In genomic region chr1:150873231-150873630, GRCm38 (mm10) we compare ENCODE assay signal across 9 mouse cellular contexts.
A peak's percentile ranks its signal among the peaks of the same experiment; 100 is the strongest.
DNase-seq lines count a peak whose midpoint lies in the region; ATAC-seq and TF ChIP-seq lines count a peak whose summit lies in the region.
"Had no signal": no experiment of that assay in that cellular context is flagged by ENCODE, and none has a peak within 500 bp of the region (broad histone marks: within the 10 kb centered on the region; RNA-seq: fewer than 3 reads in every experiment).

No protein-coding gene starts in this region.

- no peaks in the 10 kb centered on the region for H3K27me3 ChIP-seq in intestine, embryonic 14.5 days (replicated peaks; ENCODE audit: control insufficient read depth, insufficient read depth, low read length)
- H3K27me3 ChIP-seq in intestine, embryonic 15.5 days (replicated peaks) = no peaks in the 10 kb centered on the region
- H3K27me3 ChIP-seq in hindbrain, embryonic 14.5 days (ENCODE audit: control insufficient read depth, insufficient read depth, low read length) = no peaks in the 10 kb centered on the region
- H3K27me3 ChIP-seq in forebrain, postnatal 0 days (ENCODE audit: insufficient read depth, low read length) = no peaks in the 10 kb centered on the region

- no peak for ATAC-seq in intestine, embryonic 14.5 days (replicated peaks; ENCODE audit: low FRiP score, low TSS enrichment, low read depth)
- ATAC-seq in intestine, embryonic 15.5 days = no peak; the same call in 1 of the 2 replicates
- no peak for ATAC-seq in hindbrain, embryonic 14.5 days (ENCODE audit: low FRiP score)
- no peak for ATAC-seq in forebrain, postnatal 0 days

- H3K36me3 ChIP-seq in intestine, embryonic 14.5 days (ENCODE audit: control insufficient read depth, insufficient read depth, low read length) = no peaks in the 10 kb centered on the region
- H3K36me3 ChIP-seq in intestine, embryonic 15.5 days = no peaks in the 10 kb centered on the region
- H3K36me3 ChIP-seq in hindbrain, embryonic 14.5 days (replicated peaks; ENCODE audit: control insufficient read depth, insufficient read depth) = no peaks in the 10 kb centered on the region
- H3K36me3 ChIP-seq in forebrain, postnatal 0 days (ENCODE audit: insufficient read depth) = no peaks in the 10 kb centered on the region

- no peak for DNase-seq in intestine, embryonic 14.5 days (ENCODE audit: low spot score)
- peak; percentile 69 to 74 for DNase-seq in cerebellum, postnatal 10 days
- DNase-seq in heart, postnatal 14 days = peak; percentile 48 to 58
- DNase-seq in lung, postnatal 36 days = peak; percentile 86
- DNase-seq in retina, postnatal 1 day = no peak
- no peak for DNase-seq in hindbrain, embryonic 14.5 days (ENCODE audit: low spot score)
- DNase-seq in forebrain, postnatal 0 days = no peak

- H3K4me2 ChIP-seq in intestine, embryonic 14.5 days (ENCODE audit: low read length) = peak overlapping the region; percentile 18; the same call in 1 of the 2 replicates
- H3K4me2 ChIP-seq in intestine, embryonic 15.5 days (replicated peaks) = no peak overlapping the region
- H3K4me2 ChIP-seq in hindbrain, embryonic 14.5 days (replicated peaks) = no peak overlapping the region
- no peak overlapping the region for H3K4me2 ChIP-seq in forebrain, postnatal 0 days (ENCODE audit: low read depth)

- no peaks in the 10 kb centered on the region for H3K9me3 ChIP-seq in intestine, embryonic 14.5 days (ENCODE audit: control insufficient read depth, low read length)
- no peaks in the 10 kb centered on the region for H3K9me3 ChIP-seq in intestine, embryonic 15.5 days
- no peaks in the 10 kb centered on the region for H3K9me3 ChIP-seq in hindbrain, embryonic 14.5 days (ENCODE audit: control insufficient read depth, low read length)
- no peaks in the 10 kb centered on the region for H3K9me3 ChIP-seq in forebrain, postnatal 0 days (ENCODE audit: low read length)

- H3K4me3 ChIP-seq in intestine, embryonic 14.5 days (ENCODE audit: low read depth, low read length) = no peak overlapping the region
- no peak overlapping the region for H3K4me3 ChIP-seq in intestine, embryonic 15.5 days (replicated peaks)
- H3K4me3 ChIP-seq in hindbrain, embryonic 14.5 days (replicated peaks; ENCODE audit: low read length) = no peak overlapping the region
- no peak overlapping the region for H3K4me3 ChIP-seq in forebrain, postnatal 0 days (ENCODE audit: low read depth, low read length)
- H3K4me3 ChIP-seq: left cerebral cortex, adult 2 months had no signal

- no peak overlapping the region for H3K9ac ChIP-seq in intestine, embryonic 14.5 days (ENCODE audit: low read length)
- H3K9ac ChIP-seq in intestine, embryonic 15.5 days = no peak overlapping the region
- H3K9ac ChIP-seq in hindbrain, embryonic 14.5 days = no peak overlapping the region
- H3K9ac ChIP-seq in forebrain, postnatal 0 days = no peak overlapping the region

- H3K4me1 ChIP-seq in intestine, embryonic 14.5 days (replicated peaks; ENCODE audit: control insufficient read depth, insufficient read depth, low read length) = peaks cover 3% of the 10 kb centered on the region; the same call in 1 of the 2 replicates
- H3K4me1 ChIP-seq in intestine, embryonic 15.5 days (replicated peaks) = 0 out of 2 replicates have a peak, but pooled peaks cover 2% of the 10 kb centered on the region
- no peaks in the 10 kb centered on the region for H3K4me1 ChIP-seq in hindbrain, embryonic 14.5 days (replicated peaks; ENCODE audit: control insufficient read depth, insufficient read depth, low read length)
- H3K4me1 ChIP-seq in forebrain, postnatal 0 days (ENCODE audit: insufficient read depth) = 0 out of 2 replicates have a peak, but pooled peaks cover 5% of the 10 kb centered on the region

- WGBS in intestine, embryonic 14.5 days = 23% methylated on average over 6 of the region's 6 CpGs
- 43% methylated on average over 6 of the region's 6 CpGs for WGBS in intestine, embryonic 15.5 days
- 70% methylated on average over 6 of the region's 6 CpGs for WGBS in hindbrain, embryonic 14.5 days
- WGBS in forebrain, postnatal 0 days = 41% methylated on average over 6 of the region's 6 CpGs

- no peak for TF ChIP-seq CTCF in forebrain, postnatal 0 days (IDR thresholded peaks at IDR 0.05; ENCODE audit: low read depth)

- intact Hi-C loops in heart, postnatal 14 days (cut with DNase I) = no loop called here

- no peak overlapping the region for H3K27ac ChIP-seq in intestine, embryonic 14.5 days (ENCODE audit: low read depth)
- H3K27ac ChIP-seq in intestine, embryonic 15.5 days = no peak overlapping the region
- H3K27ac ChIP-seq in hindbrain, embryonic 14.5 days = no peak overlapping the region
- H3K27ac ChIP-seq in forebrain, postnatal 0 days (ENCODE audit: low read depth, low read length) = no peak overlapping the region
- H3K27ac ChIP-seq: left cerebral cortex, adult 2 months had no signal

Comparison
In these comparisons a context has a peak if more than half of its experiments do, and no peak if none do; other contexts are left out.
1. DNase-seq: peak in cerebellum, postnatal 10 days (2 of 2), heart, postnatal 14 days (2 of 2) and lung, postnatal 36 days (single experiment); none in intestine, embryonic 14.5 days (single experiment), retina, postnatal 1 day (single experiment), hindbrain, embryonic 14.5 days (single experiment) and forebrain, postnatal 0 days (single experiment).